Mouse (Mus musculus): ENCODE results near the gene Rab34. TPM values are rescaled to one million over a fixed set of nuclear protein-coding genes. Genes with fewer than 3 reads are reported as not detected.

The Rab34 gene
- polyA plus RNA-seq, 1 experiment from 2014 or later: 51.5 TPM

DNA sequence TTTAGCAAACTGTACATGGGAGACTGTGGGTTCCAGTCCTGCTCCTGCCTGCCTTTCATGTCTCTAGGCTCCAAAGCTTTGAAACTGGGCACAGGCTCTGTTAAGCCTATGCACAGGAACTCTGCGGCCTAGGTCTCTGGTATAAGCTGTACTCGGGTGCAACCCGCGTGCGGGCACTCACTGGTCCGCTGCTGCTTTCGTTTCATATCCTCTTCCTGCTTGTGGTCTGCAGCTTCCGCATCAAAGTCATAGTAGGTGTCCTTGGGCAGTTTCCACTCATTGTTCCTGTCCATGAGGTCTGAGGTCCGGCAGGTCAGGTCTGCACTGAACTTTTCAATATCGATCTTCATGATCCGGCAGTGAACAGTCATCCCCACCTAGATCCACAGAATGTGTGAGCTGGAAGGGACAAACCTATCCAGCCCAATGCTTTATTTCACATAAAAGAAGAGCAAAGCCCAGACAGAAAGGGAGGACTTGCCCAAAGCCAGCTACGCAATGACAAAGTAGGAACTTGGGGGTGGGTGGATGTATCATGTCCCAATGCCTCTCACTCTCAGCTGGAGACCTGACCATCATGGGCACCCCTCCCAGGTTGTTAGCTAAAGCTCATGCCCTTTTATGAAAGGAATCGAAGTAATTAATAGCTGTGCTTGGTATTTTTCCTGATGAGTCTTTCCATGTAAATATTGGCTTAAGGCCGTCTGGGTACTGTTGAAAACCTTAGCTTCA, 25.0 kb downstream of the Rab34 start:
- WGBS: 89% methylated on average over 14 of the region's 14 CpGs
- ATAC-seq (replicated peaks; ENCODE audit: extremely low read depth, insufficient read depth, low FRiP score): no peak
- H3K36me3 ChIP-seq (ENCODE audit: control insufficient read depth, insufficient read depth): peaks cover 73% of the 10 kb centered on the region
- no peak overlapping the region for H3K27ac ChIP-seq (ENCODE audit: low read length)
- no peak overlapping the region for H3K4me3 ChIP-seq (ENCODE audit: low read length)
- H3K4me2 ChIP-seq (ENCODE audit: low read depth, low read length): no peak overlapping the region
- H3K9ac ChIP-seq (ENCODE audit: low read length): no peak overlapping the region
- no peaks in the 10 kb centered on the region for H3K9me3 ChIP-seq (replicated peaks; ENCODE audit: control insufficient read depth, low read length)
- H3K27me3 ChIP-seq (ENCODE audit: control insufficient read depth, insufficient read depth, low read length): no peaks in the 10 kb centered on the region
- no peaks in the 10 kb centered on the region for H3K4me1 ChIP-seq (ENCODE audit: control insufficient read depth, insufficient read depth, low read length)

DNA sequence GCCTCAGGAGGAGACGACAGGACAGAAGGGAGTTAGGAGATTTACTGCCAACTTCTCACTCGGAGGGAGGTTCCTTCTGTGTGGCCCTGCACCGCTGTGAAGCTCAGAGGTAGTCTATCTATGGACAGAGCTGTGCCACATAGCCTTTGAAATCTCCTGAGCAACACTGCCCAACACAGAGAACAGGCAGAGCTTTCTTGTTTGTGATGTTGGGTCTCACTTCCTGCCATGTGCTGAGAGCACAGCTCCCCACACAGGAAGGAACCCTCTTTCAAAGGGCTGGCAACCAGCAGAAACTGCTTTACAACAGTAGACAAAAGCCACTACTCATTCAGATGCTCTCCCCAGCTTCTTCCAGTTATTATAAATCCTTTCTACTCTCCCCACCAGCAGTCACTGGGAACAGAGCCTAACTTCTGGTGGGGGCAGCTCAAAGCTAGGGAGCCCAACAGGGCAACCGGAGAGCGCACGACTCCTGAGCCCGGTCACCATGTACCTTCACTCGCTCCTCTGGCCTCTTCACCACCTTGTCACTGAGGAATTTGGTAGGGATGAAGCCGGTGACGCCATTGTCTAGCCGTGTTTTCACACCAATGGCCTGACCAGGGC, 27.6 kb downstream of the Rab34 start:
- Histone ChIP-seq H3K9me3 (replicated peaks; ENCODE audit: control insufficient read depth, low read length) (no peaks in the 10 kb centered on the region), H3K4me3 (ENCODE audit: low read length) (no peak overlapping the region), H3K27ac (ENCODE audit: low read length) (no peak overlapping the region), H3K9ac (ENCODE audit: low read length) (no peak overlapping the region), H3K4me1 (ENCODE audit: control insufficient read depth, insufficient read depth, low read length) (no peaks in the 10 kb centered on the region), H3K4me2 (ENCODE audit: low read depth, low read length) (no peak overlapping the region), H3K27me3 (ENCODE audit: control insufficient read depth, insufficient read depth, low read length) (no peaks in the 10 kb centered on the region), H3K36me3 (ENCODE audit: control insufficient read depth, insufficient read depth) (peaks cover 68% of the 10 kb centered on the region)
- ATAC-seq (replicated peaks; ENCODE audit: extremely low read depth, insufficient read depth, low FRiP score): 0 out of 2 replicates have a peak, but pooled peaks have one; percentile 45
- WGBS: 86% methylated on average over 11 of the region's 11 CpGs

DNA sequence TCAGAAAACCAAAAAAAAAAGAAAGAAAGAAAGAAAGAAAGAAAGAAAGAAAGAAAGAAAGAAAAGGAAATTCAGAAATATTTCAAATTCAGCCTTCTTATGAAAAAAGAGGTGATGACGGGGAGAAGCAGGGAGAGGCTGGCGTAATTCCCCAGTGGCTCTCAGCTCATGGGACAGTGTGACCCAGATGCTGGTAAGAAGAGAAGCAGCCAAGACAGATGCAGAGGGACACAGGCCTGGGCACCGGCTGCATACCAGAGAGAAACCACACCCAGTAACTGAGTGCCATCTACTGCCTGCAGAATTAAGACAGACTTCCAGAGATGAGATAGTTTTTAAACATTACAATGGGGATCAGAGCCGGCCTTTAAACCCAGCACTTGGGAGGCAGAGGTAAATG, 35.4 kb downstream of the Rab34 start:
- 89% methylated on average over 4 of the region's 4 CpGs for WGBS

GRCm38 (mm10) chr11:78231518-78231917, 43.3 kb downstream of the Rab34 start:
- WGBS: 86% methylated on average over 6 of the region's 6 CpGs
- Histone ChIP-seq H3K27me3 (ENCODE audit: control insufficient read depth, insufficient read depth, low read length) (no peaks in the 10 kb centered on the region), H3K4me3 (ENCODE audit: low read length) (no peak overlapping the region), H3K36me3 (ENCODE audit: control insufficient read depth, insufficient read depth) (peaks cover 73% of the 10 kb centered on the region), H3K4me2 (ENCODE audit: low read depth, low read length) (no peak overlapping the region), H3K9me3 (replicated peaks; ENCODE audit: control insufficient read depth, low read length) (no peaks in the 10 kb centered on the region), H3K27ac (ENCODE audit: low read length) (no peak overlapping the region), H3K4me1 (ENCODE audit: control insufficient read depth, insufficient read depth, low read length) (no peaks in the 10 kb centered on the region), H3K9ac (ENCODE audit: low read length) (no peak overlapping the region)
- no peak for ATAC-seq (replicated peaks; ENCODE audit: extremely low read depth, insufficient read depth, low FRiP score)

More for the DNA sequence above, 35.4 kb downstream of the Rab34 start:
- no peak overlapping the region for H3K4me3 ChIP-seq (ENCODE audit: low read length)
- H3K4me1 ChIP-seq (ENCODE audit: control insufficient read depth, insufficient read depth, low read length): no peaks in the 10 kb centered on the region
- no peak overlapping the region for H3K4me2 ChIP-seq (ENCODE audit: low read depth, low read length)
- no peak for ATAC-seq (replicated peaks; ENCODE audit: extremely low read depth, insufficient read depth, low FRiP score)
- H3K36me3 ChIP-seq (ENCODE audit: control insufficient read depth, insufficient read depth): peaks cover 79% of the 10 kb centered on the region
- H3K9ac ChIP-seq (ENCODE audit: low read length): no peak overlapping the region
- no peak overlapping the region for H3K27ac ChIP-seq (ENCODE audit: low read length)
- H3K9me3 ChIP-seq (replicated peaks; ENCODE audit: control insufficient read depth, low read length): no peaks in the 10 kb centered on the region
- H3K27me3 ChIP-seq (ENCODE audit: control insufficient read depth, insufficient read depth, low read length): no peaks in the 10 kb centered on the region

DNA sequence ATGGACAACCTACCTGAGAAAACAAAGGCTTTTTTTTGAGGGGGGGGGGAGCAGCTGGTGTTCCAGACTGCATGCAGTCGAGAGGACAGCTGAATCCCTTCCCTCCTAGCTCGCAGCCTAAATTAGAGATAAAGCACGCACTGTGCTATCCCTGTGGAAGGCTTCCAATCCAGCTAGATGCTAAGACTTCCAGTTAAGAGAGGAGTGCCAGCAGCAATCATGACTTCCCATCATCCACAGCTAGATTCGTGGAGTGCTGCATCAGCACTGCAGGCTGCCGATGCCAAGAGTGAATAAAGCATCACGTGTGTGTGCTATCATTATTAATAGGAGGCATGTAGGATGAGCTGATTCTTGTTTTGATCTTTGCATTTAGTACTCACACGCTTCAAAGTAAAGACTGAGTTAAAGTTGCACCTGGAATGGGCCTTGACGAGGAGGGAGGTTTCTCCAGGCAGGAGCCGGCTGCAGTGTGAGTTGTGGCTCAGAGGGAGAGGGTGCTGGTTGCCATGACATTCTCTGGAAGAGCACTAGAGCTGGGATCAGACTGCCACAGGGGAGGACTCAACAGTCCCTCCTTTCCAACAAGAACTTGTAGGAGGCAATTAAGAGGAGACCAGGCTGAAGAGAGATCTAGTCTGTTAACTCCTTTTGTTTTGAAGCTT, 52.1 kb downstream of the Rab34 start:
- H3K9ac ChIP-seq (ENCODE audit: low read length): no peak overlapping the region
- no peak for ATAC-seq (replicated peaks; ENCODE audit: extremely low read depth, insufficient read depth, low FRiP score)
- H3K4me2 ChIP-seq (ENCODE audit: low read depth, low read length): no peak overlapping the region
- WGBS: 67% methylated on average over 9 of the region's 9 CpGs
- H3K36me3 ChIP-seq (ENCODE audit: control insufficient read depth, insufficient read depth): peaks cover 17% of the 10 kb centered on the region
- H3K27me3 ChIP-seq (ENCODE audit: control insufficient read depth, insufficient read depth, low read length): no peaks in the 10 kb centered on the region
- H3K9me3 ChIP-seq (replicated peaks; ENCODE audit: control insufficient read depth, low read length): no peaks in the 10 kb centered on the region
- peaks cover 10% of the 10 kb centered on the region for H3K4me1 ChIP-seq (ENCODE audit: control insufficient read depth, insufficient read depth, low read length)
- no peak overlapping the region for H3K4me3 ChIP-seq (ENCODE audit: low read length)
- H3K27ac ChIP-seq (ENCODE audit: low read length): 0 out of 2 replicates have a peak overlapping the region, but pooled peaks have one; percentile 18

Small RNAs within 50 kb of the gene (microRNA-seq; reads per million reads assigned to microRNA genes)
- gene Mir7653: 0.59 reads per million

Other genes starting within 250 kb of the Rab34 start
- 11.6 and 12.4 TPM in 2 replicates for gene Phf12, start 205.7 kb upstream of the Rab34 start, polyA plus RNA-seq (2015; fragmentation: Nextera tagmentation; extraction: Ambion mirVana)
- 12.3 and 12.6 TPM in 2 replicates for gene Dhrs13, start 156.2 kb upstream of the Rab34 start, polyA plus RNA-seq (2015; fragmentation: Nextera tagmentation; extraction: Ambion mirVana)
- 109 and 112 TPM in 2 replicates for gene Flot2, start 150.5 kb upstream of the Rab34 start, polyA plus RNA-seq (2015; fragmentation: Nextera tagmentation; extraction: Ambion mirVana)
- gene Eral1, start 108.0 kb upstream of the Rab34 start, polyA plus RNA-seq (2015; fragmentation: Nextera tagmentation; extraction: Ambion mirVana): 27.6 TPM in 2 replicates
- 14.9 and 15.2 TPM in 2 replicates for gene Fam222b, start 93.8 kb upstream of the Rab34 start, polyA plus RNA-seq (2015; fragmentation: Nextera tagmentation; extraction: Ambion mirVana)
- gene Traf4, start 22.8 kb upstream of the Rab34 start, polyA plus RNA-seq (2015; fragmentation: Nextera tagmentation; extraction: Ambion mirVana): 37.3 and 39.1 TPM in 2 replicates
- gene Nek8, start 11.8 kb upstream of the Rab34 start, polyA plus RNA-seq (2015; fragmentation: Nextera tagmentation; extraction: Ambion mirVana): 17.7 TPM in 2 replicates
- 14.2 and 16.1 TPM in 2 replicates for gene Tlcd1, start 11.7 kb upstream of the Rab34 start, polyA plus RNA-seq (2015; fragmentation: Nextera tagmentation; extraction: Ambion mirVana)
- 708 and 711 TPM in 2 replicates for gene Rpl23a, start 4.8 kb upstream of the Rab34 start, polyA plus RNA-seq (2015; fragmentation: Nextera tagmentation; extraction: Ambion mirVana)
- 2.4 and 2.6 TPM in 2 replicates for gene Proca1, start 5.0 kb downstream of the Rab34 start, polyA plus RNA-seq (2015; fragmentation: Nextera tagmentation; extraction: Ambion mirVana)
- gene Sdf2, start 57.3 kb downstream of the Rab34 start, polyA plus RNA-seq (2015; fragmentation: Nextera tagmentation; extraction: Ambion mirVana): 58.0 and 64.5 TPM in 2 replicates
- gene Supt6, start 57.6 kb downstream of the Rab34 start, polyA plus RNA-seq (2015; fragmentation: Nextera tagmentation; extraction: Ambion mirVana): 16.3 and 16.9 TPM in 2 replicates
- 67.1 and 70.8 TPM in 2 replicates for gene 2610507B11Rik, start 73.3 kb downstream of the Rab34 start, polyA plus RNA-seq (2015; fragmentation: Nextera tagmentation; extraction: Ambion mirVana)
- 0.32 and 0.51 TPM in 2 replicates for gene BC030499, start 102.4 kb downstream of the Rab34 start, polyA plus RNA-seq (2015; fragmentation: Nextera tagmentation; extraction: Ambion mirVana)
- gene Spag5, start 113.1 kb downstream of the Rab34 start, polyA plus RNA-seq (2015; fragmentation: Nextera tagmentation; extraction: Ambion mirVana): 27.7 and 28.5 TPM in 2 replicates
- 29.0 and 30.7 TPM in 2 replicates for gene Aldoc, start 134.5 kb downstream of the Rab34 start, polyA plus RNA-seq (2015; fragmentation: Nextera tagmentation; extraction: Ambion mirVana)
- gene Pigs, start 140.0 kb downstream of the Rab34 start, polyA plus RNA-seq (2015; fragmentation: Nextera tagmentation; extraction: Ambion mirVana): 52.3 and 56.3 TPM in 2 replicates
- 34.0 and 37.1 TPM in 2 replicates for gene Unc119, start 155.1 kb downstream of the Rab34 start, polyA plus RNA-seq (2015; fragmentation: Nextera tagmentation; extraction: Ambion mirVana)
- 4.1 and 7.9 TPM in 2 replicates for gene Foxn1, start 198.1 kb downstream of the Rab34 start, polyA plus RNA-seq (2015; fragmentation: Nextera tagmentation; extraction: Ambion mirVana)
- 0.10 and 0.70 TPM in 2 replicates for gene Slc13a2, start 233.8 kb downstream of the Rab34 start, polyA plus RNA-seq (2015; fragmentation: Nextera tagmentation; extraction: Ambion mirVana)